Mouse (Mus musculus) ES-Bruce4 (cell line): ENCODE data around the gene Cryba4.

ENCODE experiments used
- CTCF ChIP-seq: IDR thresholded peaks from one replicate; pipeline ENCODE4 v1.8.1; 2011; ENCODE audit warnings: low read depth, low read length
- POLR2A ChIP-seq: IDR thresholded peaks from one replicate; pipeline ENCODE4 v1.8.1; 2011; ENCODE audit warnings: low read length; ENCODE audit not compliant: insufficient read depth

- TF ChIP-seq POLR2A (no peak), CTCF (no peak)
Observed at GRCm38 (mm10) chr5:112199656-112200055, 52.7 kb downstream of the Cryba4 start.
